Mouse (Mus musculus): ENCODE results near the gene Sh3bgrl3.
A peak's percentile ranks its signal among the peaks of the same experiment; 100 is the strongest.
"Not testable (repeated sequence)": the region's sequence is repeated elsewhere in the genome, so short reads cannot be mapped to it uniquely, and the experiment has no call there.

Sh3bgrl3 gene

DNA sequence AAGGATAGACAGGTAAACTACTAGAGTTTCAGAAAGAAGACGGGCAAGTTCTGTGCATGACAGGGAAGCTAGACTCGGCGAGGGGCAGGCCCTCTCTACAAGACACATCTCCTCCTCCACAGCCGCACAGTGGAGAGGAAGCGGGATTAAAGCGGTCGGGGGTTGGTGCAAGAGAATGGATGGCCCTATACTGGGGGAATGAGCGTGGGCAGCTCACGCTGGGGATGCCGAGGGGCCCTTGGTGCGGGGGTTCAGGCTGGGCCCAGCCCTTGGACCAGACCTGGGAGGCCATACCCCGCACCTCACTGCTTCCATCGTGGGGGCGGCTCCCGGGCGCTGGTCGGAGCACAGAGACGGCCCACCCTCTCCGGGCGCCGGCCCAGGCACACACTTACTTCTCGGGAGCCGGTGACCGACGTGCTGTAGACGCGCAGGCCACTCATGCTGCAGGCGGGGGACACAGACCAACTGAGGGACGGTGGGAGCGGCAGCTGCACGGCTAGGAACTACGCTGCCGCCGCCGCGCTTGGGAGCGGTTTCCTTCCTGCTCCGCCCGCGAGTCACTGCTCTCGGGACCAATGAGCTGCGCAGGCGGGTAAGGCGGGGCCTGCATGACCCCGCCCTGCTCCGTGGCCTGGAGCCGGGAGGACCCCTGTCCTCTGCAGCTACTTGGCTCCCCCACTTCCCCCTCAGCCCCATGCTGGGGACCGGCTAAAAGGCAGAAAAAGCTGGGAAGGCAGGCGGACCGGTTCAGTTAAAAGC, at the start of gene Sh3bgrl3:
TSS of gene Sh3bgrl3 (minus strand) at position 569 of the 762 bp plus-strand sequence.
- peak; percentile 89 to 90 for DNase-seq (ENCODE audit: low spot score in 2 of 2)

DNA sequence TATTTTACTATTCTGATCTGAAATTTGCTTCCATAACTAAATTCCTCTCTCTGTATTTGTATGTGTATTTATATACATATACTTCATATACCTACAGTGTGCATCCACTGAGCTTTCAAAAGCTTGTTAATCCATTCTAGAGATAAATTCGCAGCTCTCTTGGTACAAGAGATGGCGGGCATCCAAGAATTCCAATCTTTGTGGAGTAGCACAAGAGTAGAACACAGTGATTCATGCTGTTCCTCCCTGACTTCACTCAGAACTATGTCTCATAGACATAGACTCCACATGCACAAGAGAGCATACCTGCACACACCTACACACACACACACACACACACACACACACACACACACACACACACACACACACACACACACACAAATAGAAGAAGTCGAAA, 43.8 kb upstream of the Sh3bgrl3 start:
- no peak for DNase-seq (ENCODE audit: low spot score in 2 of 2)

DNA sequence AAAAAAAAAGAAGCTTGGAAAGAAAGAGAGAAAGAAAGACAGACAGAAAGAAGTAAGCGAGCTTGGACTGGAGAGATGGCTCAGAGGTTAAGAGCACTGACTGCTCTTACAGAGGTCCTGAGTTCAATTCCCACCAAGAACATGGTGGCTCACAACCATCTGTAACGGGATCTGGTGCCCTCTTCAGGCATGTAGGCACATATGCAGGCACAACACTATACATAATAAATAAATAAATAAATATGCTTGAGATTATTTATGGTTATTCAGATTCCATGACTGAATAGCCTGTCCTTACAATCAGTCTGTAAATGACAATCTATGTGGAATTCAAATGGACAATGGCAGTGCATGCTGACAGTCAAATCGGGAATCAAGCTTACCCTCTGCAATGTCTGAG, 38.3 kb upstream of the Sh3bgrl3 start:
- DNase-seq (ENCODE audit: low spot score in 2 of 2) = no peak

DNA sequence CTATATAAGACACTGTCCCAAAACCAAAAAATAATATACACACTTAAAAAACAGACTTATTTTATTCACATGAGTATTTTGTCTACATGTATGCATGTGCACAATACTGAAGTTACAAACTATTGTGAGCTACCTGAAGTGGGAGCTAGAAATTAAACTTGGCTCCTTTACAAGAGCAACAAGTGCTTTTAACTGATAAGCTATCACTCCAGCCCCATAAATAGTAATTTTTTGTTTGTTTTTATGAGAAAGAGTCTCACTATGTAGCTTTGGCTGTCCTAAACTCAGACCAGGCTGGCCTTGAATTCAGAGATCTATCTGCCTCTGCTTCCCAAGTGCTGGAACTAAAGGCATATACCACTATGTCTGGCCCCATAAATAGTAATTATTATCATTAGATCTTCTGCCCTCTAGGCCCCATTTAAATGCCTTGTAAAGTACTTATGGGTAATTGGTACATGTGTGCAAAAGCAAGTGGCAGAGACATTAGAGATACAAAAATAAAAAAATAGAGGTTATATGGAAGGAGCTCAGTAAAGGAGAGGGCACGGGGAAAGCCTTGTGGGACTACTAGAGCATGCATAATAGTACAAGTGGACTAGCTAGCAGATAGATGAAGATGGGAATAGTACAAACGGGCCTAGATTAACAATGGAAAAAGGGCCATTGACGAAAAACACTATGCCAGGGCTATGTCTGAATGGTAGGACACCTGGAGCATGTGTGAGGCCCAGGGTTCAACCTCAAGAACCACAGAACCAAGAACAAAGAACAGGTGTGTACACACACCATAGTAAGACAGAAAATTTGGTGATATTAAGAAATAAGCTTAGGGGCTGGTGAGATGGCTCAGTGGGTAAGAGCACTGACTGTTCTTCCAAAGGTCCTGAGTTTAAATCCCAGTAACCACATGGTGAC, 37.2 kb upstream of the Sh3bgrl3 start:
- DNase-seq (ENCODE audit: low spot score in 2 of 2) = peak; percentile 64 to 67

DNA sequence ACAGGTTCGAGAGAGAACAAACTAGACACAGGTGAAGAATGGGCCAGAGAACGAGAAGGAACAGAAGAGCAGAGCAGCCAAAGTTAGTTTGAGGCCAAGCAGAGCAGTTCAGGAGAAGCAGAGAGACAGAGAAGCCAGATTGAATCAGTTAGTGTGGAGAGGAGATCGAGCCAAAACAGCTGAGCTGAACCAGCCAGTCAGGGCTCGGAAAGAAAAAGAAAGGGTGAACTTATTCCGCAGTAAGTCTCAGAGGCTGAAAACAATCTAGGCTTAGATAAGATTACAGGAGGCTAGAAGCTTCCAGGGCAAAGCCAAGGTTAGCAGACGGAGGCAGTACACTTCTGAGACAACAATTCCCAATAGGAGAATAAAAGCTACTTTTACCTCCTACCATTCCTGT, 36.4 kb upstream of the Sh3bgrl3 start:
- DNase-seq (ENCODE audit: low spot score in 2 of 2) = no peak

DNA sequence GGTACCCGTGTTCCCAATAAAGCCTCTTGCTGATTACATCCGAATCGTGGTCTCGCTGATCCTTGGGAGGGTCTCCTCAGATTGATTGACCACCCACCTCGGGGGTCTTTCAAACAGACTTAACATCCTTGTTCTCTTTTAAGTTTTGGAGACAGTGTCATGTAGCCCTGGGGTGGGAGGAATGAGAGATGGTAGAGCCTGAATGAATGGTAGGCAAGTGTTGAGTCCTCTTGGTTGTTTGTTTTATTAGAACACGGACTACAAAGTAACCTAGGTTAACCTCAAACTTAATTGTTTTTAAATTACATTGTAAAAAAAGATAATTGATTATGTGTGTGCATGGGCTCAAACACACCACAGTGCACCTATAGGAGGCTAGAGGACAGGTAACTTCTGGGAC, 36.0 kb upstream of the Sh3bgrl3 start:
- DNase-seq (ENCODE audit: low spot score in 2 of 2) = no peak

DNA sequence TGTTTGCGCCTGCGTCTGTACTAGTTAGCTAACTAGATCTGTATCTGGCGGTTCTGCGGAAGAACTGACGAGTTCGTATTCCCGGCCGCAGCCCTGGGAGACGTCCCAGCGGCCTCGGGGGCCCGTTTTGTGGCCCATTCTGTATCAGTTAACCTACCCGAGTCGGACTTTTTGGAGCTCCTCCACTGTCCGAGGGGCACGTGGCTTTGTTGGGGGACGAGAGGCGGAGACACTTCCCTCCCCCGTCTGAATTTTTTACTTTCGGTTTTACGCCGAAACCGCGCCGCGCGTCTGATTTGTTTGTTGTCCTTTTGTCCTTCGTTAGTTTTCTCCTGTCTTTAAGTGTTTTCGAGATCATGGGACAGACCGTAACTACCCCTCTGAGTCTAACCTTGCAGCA, 31.5 kb upstream of the Sh3bgrl3 start:
- peak in 1 of 2 experiments; percentile 25 for DNase-seq (ENCODE audit: low spot score in 2 of 2)

DNA sequence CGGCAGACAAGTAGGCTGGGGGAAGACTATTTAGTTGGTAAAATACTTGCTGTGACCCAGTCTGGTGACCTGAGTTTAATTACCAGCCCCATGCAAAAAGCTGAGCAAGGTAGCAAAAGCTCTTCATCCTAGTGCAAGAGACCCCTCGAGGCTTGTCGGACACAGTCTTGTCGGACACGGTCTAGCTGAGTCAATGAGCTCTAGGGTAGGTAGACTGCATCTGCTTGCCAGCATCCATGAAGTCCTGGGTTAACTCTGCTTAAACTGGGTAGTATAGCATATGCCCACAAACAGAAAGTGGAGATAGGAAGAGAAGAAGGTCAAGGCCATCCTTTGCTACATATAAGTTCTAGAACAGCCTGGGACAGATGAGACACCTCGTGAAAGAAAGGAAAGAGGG, 30.2 kb upstream of the Sh3bgrl3 start:
- no peak for DNase-seq (ENCODE audit: low spot score in 2 of 2)

DNA sequence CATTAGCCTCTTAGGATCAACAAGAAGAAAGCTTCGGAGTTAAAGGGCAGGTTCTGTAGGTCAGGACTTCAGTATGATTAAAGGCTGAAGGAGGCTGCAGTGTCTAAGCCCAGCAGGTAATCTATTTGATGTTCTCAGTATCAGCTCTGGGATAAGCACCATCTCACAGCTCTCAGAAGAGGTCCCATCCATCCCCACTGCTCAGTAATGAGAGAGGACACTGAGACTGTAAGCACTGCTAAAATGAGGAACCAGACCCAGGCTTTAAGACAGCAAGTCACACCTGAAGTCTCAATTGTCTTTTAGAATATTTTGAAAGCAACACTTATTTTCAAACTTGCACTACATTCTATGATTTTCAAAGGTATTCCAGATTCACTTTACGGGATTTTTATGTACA, 29.0 kb upstream of the Sh3bgrl3 start:
- no peak for DNase-seq (ENCODE audit: low spot score in 2 of 2)

DNA sequence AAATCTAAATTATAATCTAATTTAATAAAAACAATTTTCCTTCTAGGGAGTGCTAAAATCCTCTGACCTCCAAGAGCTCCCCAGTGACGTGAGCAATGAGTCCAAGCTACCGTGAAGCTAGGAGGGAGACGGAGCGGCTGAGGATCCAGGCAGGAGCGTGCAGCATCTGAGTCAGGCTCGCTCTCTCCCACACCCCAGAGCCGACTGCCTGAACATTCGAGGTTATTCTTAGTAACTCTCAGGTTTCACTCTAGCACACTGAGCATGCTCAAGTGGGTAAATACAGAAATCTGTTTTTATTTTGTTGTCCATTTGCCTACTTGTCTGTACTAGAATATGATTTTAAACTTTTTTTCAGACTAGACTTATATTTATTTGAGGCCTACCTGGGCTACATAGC, 28.2 kb upstream of the Sh3bgrl3 start:
- no peak for DNase-seq (ENCODE audit: low spot score in 2 of 2)

DNA sequence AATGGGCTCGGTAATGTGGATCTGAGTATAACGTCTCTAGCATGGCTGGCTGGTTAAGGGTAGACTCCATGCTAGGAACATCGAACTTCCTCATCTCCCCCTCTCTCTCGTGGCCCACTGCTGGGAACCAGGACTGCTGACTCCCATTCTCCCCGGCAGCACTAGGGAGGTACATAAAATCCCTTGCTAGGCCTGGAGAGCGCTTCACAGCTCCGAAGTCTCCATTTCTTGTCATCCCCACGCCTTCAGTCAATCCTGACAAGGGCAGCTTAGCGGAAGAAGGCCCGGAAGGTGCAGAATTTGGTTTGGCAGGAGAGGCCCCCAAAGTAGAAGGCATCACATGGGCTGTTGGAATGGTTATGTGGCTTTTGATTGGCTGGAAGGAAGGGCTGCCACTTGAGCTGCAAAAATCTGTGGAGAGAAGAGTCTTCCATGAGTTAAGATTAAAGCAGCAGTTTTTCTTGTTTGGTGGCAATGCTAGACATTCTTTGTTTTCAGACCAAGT, 27.4 kb upstream of the Sh3bgrl3 start:
- no peak for DNase-seq (ENCODE audit: low spot score in 2 of 2)

DNA sequence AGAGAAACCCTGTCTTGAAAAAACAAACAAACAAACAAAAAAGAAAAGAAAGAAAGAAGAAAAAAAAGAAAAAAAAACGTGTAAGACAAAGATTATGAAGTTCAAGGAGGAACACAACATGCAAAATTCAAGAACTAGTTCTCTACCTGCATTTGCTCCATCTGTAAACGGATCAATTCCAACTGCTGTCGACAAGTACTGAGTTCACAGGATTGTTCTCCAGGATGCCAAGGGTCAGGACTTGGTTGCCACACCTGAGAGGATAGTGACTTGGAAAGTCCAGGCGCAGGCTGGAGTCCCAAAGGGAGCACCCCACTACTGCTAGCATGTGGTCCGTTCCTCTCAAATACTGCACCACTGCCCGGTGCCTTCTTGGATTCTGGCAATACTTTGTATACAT, 26.9 kb upstream of the Sh3bgrl3 start:
- no peak for DNase-seq (ENCODE audit: low spot score in 2 of 2)

DNA sequence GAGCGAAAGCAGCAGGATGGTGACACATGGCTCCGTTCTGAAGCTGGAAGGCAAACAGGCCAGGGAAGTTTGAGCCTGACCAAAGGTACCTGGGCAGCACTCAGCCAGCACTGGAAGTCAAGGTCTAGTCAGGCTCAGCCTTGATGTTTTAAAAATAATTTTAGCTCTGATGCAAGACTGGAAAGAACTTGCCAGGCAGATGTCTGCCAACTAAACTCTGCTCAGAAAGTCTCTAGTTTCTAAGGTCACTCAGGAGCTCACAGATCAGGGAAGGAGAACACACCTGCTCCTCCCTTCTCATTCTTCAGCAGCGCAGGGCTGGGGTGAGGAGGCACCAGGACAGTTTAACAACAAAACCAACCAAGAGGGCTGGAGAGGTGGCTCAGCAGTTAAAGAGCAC, 25.8 kb upstream of the Sh3bgrl3 start:
- no peak for DNase-seq (ENCODE audit: low spot score in 2 of 2)

DNA sequence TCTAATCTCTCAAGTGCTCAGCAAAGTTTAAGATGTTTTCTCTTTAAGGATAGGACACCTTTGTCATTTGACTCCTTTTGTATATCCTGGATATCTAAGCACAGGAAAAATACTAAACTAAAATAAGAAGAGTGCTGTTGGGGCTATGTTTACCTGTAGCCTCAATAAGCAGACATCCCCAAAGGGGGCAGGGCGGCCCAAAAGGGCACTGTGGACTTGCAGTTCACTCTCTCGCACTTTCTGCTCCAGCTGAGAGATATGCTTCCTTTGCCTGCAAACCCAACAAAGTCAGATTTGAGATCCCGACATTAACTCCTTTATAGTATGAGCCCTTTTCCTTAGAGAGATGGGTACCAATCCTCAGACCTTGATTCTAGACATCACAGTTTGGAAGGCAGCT, 25.1 kb upstream of the Sh3bgrl3 start:
- no peak for DNase-seq (ENCODE audit: low spot score in 2 of 2)

DNA sequence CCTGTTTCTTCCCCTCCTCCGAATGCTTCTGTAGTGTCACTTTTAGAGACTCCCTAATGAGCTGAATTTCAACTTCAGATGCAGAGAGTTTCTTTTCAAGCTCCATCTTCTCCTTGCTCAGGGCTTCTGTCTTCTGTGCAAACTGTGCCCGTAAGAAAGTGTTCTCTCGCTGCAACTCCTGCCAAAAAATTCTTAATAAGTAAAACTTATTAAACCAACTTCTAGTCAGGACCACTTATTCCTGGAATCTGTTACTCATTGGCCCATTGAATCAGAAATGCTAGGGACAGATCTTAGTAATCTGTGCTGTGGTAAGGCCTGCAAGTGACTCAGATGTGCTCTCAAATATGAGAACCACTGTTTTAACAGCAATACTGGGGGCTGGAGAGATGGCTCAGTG, 23.5 kb upstream of the Sh3bgrl3 start:
- DNase-seq (ENCODE audit: low spot score in 2 of 2) = no peak

DNA sequence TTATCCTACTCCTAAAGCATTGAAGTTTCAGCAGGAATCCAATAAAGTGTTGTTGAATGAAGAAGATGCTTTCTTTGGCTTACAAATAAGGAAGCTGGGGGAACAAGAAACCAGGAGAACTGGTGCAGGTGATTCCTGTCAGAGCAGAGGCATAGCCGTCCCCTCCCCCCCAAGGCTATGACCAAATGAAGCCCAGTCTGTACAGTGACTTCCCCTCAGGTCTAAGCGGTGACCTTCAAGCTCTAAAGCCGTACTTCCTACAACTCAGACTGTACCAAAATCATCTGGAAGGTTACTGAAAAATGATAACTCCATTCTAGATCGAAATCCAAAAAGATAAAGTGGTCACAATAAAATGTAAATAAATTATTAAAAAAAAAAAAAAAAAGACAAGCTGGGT, 20.8 kb upstream of the Sh3bgrl3 start:
- DNase-seq (ENCODE audit: low spot score in 2 of 2) = no peak

DNA sequence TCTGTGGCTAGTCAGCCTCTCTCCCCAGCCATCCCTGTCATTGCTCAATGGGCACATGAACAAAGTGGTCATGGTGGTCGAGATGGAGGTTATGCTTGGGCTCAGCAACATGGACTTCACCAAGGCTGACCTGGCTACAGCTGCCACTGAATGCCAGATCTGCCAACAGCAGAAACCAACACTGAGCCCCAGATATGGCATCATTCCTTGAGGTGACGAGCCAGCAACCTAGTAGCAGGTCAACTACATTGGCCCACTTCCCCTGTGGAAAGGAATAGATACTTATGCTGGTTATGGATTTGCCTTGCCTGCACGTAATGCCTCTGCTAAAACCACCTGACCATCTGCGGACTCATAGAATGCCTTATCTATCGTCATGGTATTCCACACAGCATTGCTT, 15.7 kb upstream of the Sh3bgrl3 start:
- not testable (repeated sequence) for DNase-seq (ENCODE audit: low spot score in 2 of 2)

DNA sequence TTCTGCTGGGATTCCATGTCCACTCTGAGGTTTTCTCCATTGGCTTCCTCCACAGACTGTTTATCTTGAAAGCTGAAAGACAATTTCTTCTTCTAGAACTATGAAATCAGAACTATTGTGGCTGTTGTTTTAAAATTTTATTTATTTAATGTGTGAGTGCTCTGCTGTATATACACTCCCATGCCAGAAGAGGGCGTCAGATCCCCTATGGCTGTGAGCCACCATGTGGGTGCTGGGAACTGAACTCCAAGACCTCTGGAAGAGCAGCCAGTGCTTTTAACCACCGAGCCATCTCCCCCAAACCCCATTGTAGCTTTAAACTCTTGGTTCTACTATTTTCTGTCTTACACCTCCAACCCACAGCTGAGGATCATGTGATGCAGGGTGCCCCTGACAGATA, 10.3 kb upstream of the Sh3bgrl3 start:
- no peak for DNase-seq (ENCODE audit: low spot score in 2 of 2)

DNA sequence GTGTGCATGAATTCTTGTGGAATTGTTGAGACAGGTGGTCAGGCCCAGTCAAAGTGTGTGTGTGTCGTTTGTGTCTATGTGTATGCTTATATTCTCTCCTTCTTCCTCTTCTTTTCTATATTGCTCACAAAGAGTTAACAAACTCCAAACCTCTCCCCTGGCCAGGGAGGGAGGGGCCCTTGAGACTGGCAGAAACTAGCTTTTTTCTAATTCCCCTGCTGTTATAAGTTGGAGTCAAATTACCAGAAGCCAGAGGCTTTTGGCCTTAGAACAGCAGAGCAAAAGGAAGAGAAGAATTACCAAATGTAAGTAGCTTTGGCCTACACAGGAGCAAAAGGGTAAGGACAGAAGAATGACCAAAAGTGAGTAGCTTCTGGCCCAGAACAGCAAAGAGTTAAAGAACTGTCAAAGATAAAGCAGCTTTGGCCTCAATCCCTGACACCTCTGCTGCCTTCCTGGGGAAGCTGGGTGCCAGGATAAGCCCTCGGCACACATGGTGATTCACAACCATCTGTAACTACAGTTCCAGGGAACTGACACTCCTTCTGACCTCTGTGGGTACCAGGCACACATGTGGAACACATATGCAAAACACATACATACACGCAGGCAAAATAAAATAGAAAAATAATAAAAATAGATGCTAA, 7.8 kb upstream of the Sh3bgrl3 start:
- no peak for DNase-seq (ENCODE audit: low spot score in 2 of 2)

DNA sequence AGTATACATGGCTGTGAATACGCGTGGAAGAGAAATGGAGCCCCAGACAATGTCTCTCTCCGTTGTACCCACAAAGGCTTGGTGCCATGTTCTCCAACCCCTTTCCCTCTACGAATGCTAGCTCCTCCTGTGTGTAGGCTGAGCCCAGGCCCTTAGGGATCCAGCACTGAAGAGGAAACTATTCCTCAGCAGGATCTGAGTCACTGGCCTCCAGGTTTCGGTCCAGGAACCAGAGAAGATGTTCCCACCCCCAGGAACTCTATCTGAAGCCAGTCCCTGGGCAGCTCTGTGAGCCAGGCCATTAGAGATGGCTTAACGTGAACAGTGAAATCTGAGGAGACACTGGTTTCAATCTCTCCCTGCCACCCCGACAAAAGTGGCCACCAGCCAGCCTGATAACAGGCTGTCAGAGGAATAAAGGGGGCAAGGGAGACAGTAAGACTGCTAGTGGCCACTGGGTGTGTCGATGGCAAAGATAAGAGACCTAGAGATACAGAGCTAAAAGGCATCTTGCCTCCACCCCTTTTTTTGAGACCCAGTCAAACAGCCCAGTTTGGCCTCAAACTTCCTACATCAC, 4.0 kb upstream of the Sh3bgrl3 start:
- no peak for DNase-seq (ENCODE audit: low spot score in 2 of 2)

DNA sequence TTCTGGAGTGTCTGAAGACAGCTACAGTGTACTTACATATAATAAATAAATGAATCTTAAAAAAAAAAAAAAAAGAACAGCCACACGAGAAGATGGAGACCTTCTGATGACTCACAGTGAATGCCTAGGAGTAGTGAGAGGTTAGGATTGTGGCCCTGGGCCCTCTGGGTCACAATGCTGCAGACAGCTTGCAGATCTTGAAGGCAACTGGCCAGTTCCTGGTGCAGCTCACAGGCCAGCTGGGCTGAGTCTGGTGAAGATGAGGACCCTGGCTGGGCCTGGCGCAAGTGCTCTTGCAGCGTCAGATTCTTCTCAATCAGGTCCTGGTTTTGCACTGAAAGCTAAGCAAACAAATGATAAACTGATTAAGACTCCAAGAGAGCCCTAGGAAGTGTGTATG, 3.5 kb upstream of the Sh3bgrl3 start:
- no peak for DNase-seq (ENCODE audit: low spot score in 2 of 2)

DNA sequence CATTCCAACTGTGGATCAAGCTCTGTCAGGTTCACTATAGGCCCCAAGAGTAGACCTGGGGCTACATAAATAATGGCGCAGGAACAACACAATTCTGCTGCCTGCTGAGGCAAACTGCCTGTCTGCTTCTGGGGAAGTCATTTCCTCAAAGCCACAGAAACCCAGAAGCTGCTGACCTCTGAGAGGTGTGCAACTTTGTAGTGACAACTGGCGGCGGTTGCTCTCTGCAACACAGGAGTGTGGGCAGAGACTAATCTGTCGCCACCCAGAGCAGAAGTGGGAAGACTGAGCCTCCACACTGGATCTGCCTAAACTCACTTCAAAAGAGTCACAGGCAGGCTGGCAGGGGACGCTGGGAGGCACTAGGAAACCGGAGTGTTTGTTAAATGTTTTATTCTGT, 893 bp upstream of the Sh3bgrl3 start:
- DNase-seq (ENCODE audit: low spot score in 2 of 2) = peak in 1 of 2 experiments; percentile 19

All from thymus, postnatal 10 days (tissue).